Comparison of ENCODE assay signal across 20 mouse cellular contexts in genomic region chr4:141865600-141865999, GRCm38 (mm10). TPM values are rescaled to one million over a fixed set of nuclear protein-coding genes. Genes with fewer than 3 reads are reported as not detected.
DNase-seq lines count a peak whose midpoint lies in the region; TF ChIP-seq lines count a peak whose summit lies in the region.
"Had no signal": no experiment of that assay in that cellular context is flagged by ENCODE, and none has a peak within 500 bp of the region (broad histone marks: within the 10 kb centered on the region; RNA-seq: fewer than 3 reads in every experiment).

No protein-coding gene starts in this region.

- peaks cover 10% of the 10 kb centered on the region; the same call in 1 of the 2 replicates for H3K4me1 ChIP-seq in kidney, adult 2 months (ENCODE audit: control insufficient read depth, insufficient read depth, low read length)

- peak; percentile 93 for DNase-seq in heart, adult 11 months
- DNase-seq in heart, postnatal 14 days: no peak
- peak; percentile 71 for DNase-seq in kidney, adult 2 months
- DNase-seq in kidney, postnatal 14 days: no peak
- peak; percentile 40 for DNase-seq in testis, postnatal 10 days (ENCODE audit: low spot score)
- no peak for DNase-seq in testis, postnatal 14 days (ENCODE audit: low spot score)
- DNase-seq in layer of hippocampus, adult 18-20 months (ENCODE audit: low spot score in 2 of 2): no peak
- DNase-seq: adrenal gland, postnatal 36 days; cerebellum, postnatal 10 days; forebrain, postnatal 0 days; right cerebral cortex, postnatal 25 days had no signal

- WGBS in kidney, adult 2 months: 91% methylated on average over 5 of the region's 5 CpGs

- intact Hi-C loops in heart, postnatal 14 days (cut with DNase I): no loop called here

- H3K27ac ChIP-seq in kidney, adult 2 months (ENCODE audit: insufficient read depth, low read depth, low read length): no peak overlapping the region
- H3K27ac ChIP-seq: embryonic facial prominence, embryonic 13.5 days; limb, embryonic 12.5 days; liver, embryonic 15.5 days had no signal

- no peak for TF ChIP-seq CTCF in kidney, adult 2 months (conservative IDR thresholded peaks at IDR 0.05; ENCODE audit: insufficient read depth, insufficient read length, low read depth, low read length)

- TF ChIP-seq POLR2A in kidney, adult 2 months (IDR thresholded peaks at IDR 0.05; ENCODE audit: low read depth, low read length): no peak

- no peak overlapping the region for H3K4me3 ChIP-seq in kidney, adult 2 months (ENCODE audit: insufficient read depth, low read depth, low read length)
- H3K4me3 ChIP-seq: embryonic facial prominence, embryonic 13.5 days; hindbrain, embryonic 12.5 days; limb, embryonic 12.5 days; liver, embryonic 15.5 days had no signal

- no peaks in the 10 kb centered on the region for H3K36me3 ChIP-seq in kidney, adult 2 months (ENCODE audit: control insufficient read depth, insufficient read depth, low read length)

- H3K27me3 ChIP-seq in kidney, adult 2 months (replicated peaks; ENCODE audit: control insufficient read depth, insufficient read depth, low read length): no peaks in the 10 kb centered on the region
- H3K27me3 ChIP-seq: embryonic facial prominence, embryonic 13.5 days; hindbrain, embryonic 12.5 days; limb, embryonic 12.5 days; liver, embryonic 15.5 days had no signal

RNA-seq across cellular contexts. Expression of gene Efhd2, which starts 9.1 kb away (rescaled TPM):
- 10 to 100 TPM; 22.1 to 22.6 TPM for total RNA-seq in heart, postnatal 14 days (2021)
- polyA plus RNA-seq in kidney, adult 2 months (2012; rRNA removed): 36.3 and 41.0 TPM in 2 replicates
- 100 to 1,000 TPM; 157 to 184 TPM for total RNA-seq in layer of hippocampus, adult 18-20 months (2021)

RNA-seq across cellular contexts. Expression of gene Ctrc, which starts 19.4 kb away (rescaled TPM):
- not detected for total RNA-seq in heart, postnatal 14 days (2021)
- polyA plus RNA-seq in kidney, adult 2 months (2012; rRNA removed): 0.10 TPM in 1 of 2 replicates, not detected in the other
- total RNA-seq in layer of hippocampus, adult 18-20 months (2021): not detected
- total RNA-seq: adrenal gland, postnatal 36 days; forebrain, postnatal 0 days; gastrocnemius, postnatal 36 days; layer of hippocampus, postnatal 10 days had no signal
- polyA plus RNA-seq: embryonic facial prominence, embryonic 13.5 days; forebrain, postnatal 0 days; heart, embryonic 11.5 days; hindbrain, embryonic 12.5 days; limb, embryonic 12.5 days; liver, embryonic 15.5 days; lung, postnatal 0 days; midbrain, embryonic 11.5 days had no signal

RNA-seq across cellular contexts. Expression of gene Cela2a, which starts 39.6 kb away (rescaled TPM):
- total RNA-seq in heart, postnatal 14 days (2021): not detected
- polyA plus RNA-seq in kidney, adult 2 months (2012; rRNA removed): 0.52 TPM in 1 of 2 replicates, not detected in the other
- total RNA-seq in layer of hippocampus, adult 18-20 months (2021): not detected
- total RNA-seq: adrenal gland, postnatal 36 days; forebrain, postnatal 0 days; gastrocnemius, postnatal 36 days; layer of hippocampus, postnatal 10 days had no signal
- polyA plus RNA-seq: embryonic facial prominence, embryonic 13.5 days; heart, embryonic 11.5 days; hindbrain, embryonic 12.5 days; limb, embryonic 12.5 days; lung, postnatal 0 days; midbrain, embryonic 11.5 days had no signal

Comparison
In these comparisons a context has a peak if more than half of its experiments do, and no peak if none do; other contexts are left out.
1. DNase-seq: peak in heart, adult 11 months (single experiment), kidney, adult 2 months (single experiment) and testis, postnatal 10 days (single experiment); none in heart, postnatal 14 days (0 of 2), kidney, postnatal 14 days (single experiment), testis, postnatal 14 days (single experiment) and layer of hippocampus, adult 18-20 months (0 of 2).
2. RNA of gene Efhd2, which starts 9.1 kb away (total RNA-seq): 157 to 184 TPM in layer of hippocampus, adult 18-20 months; 22.1 to 22.6 TPM in heart, postnatal 14 days; every median in the first group is over 4 times any median in the second.